Mouse (Mus musculus): Measurements from ENCODE around the gene Vmn1r24. TPM values are rescaled to one million over a fixed set of nuclear protein-coding genes. Genes with fewer than 3 reads are reported as not detected.
"Not testable (repeated sequence)": the region's sequence is repeated elsewhere in the genome, so short reads cannot be mapped to it uniquely, and the experiment has no call there.

Vmn1r24 gene
- polyA plus RNA-seq (2014; fragmentation: Nextera tagmentation; extraction: Ambion mirVana): not detected in 2 replicates

DNA sequence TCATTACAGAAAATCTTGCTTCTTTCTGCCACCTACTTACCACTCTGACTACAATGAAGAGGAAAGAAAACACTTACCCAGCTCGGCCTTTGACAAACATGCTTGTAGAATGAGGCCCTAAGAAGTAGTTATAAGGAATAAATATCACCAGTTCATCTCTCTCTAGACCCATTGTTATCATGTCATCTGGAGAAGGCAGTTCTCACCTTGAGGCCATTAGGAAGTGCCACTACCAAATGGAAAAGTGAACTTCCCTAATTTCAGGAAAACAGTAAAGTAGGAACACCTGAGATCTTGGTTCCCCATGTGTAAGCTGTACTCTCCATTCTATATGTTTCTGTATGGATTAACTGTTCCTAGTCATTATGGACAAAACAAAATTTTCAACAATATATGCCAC, at the start of gene Vmn1r24:
Gene Vmn1r24, minus strand, starts transcription at position 101 of the 400 bp plus-strand sequence.
- H3K4me1 ChIP-seq (ENCODE audit: control insufficient read depth, insufficient read depth, low read length); H3K27me3 ChIP-seq (ENCODE audit: control insufficient read depth, insufficient read depth, low read length); H3K27ac ChIP-seq (replicated peaks; ENCODE audit: low read depth, low read length); DNase-seq (ENCODE audit: low spot score); H3K4me3 ChIP-seq (ENCODE audit: low read depth, low read length); ATAC-seq (replicated peaks; ENCODE audit: insufficient number of reproducible peaks, low FRiP score, low TSS enrichment, low read depth); H3K9me3 ChIP-seq (replicated peaks; ENCODE audit: control insufficient read depth, low read length); H3K9ac ChIP-seq (replicated peaks; ENCODE audit: low read length); H3K4me2 ChIP-seq (ENCODE audit: low read depth, low read length); H3K36me3 ChIP-seq (replicated peaks; ENCODE audit: control insufficient read depth, insufficient read depth, low read depth, low read length): not testable (repeated sequence)
- 85% methylated on average over 1 of the region's 1 CpGs for WGBS

- H3K4me1 ChIP-seq (ENCODE audit: control insufficient read depth, insufficient read depth, low read length): no peaks in the 10 kb centered on the region
- H3K4me2 ChIP-seq (ENCODE audit: low read depth, low read length): no peak within 1 kb of the TSS
- WGBS: 69% methylated on average over 3 of the region's 3 CpGs
- no peak within 1 kb of the TSS for H3K4me3 ChIP-seq (ENCODE audit: low read depth, low read length)
- DNase-seq (ENCODE audit: low spot score) (no peak), ATAC-seq (replicated peaks; ENCODE audit: insufficient number of reproducible peaks, low FRiP score, low TSS enrichment, low read depth) (no peak)
- no peaks in the 10 kb centered on the region for H3K27me3 ChIP-seq (ENCODE audit: control insufficient read depth, insufficient read depth, low read length)
- no peak within 1 kb of the TSS for H3K9ac ChIP-seq (replicated peaks; ENCODE audit: low read length)
- no peaks in the 10 kb centered on the region for H3K9me3 ChIP-seq (replicated peaks; ENCODE audit: control insufficient read depth, low read length)
- no peaks in the 10 kb centered on the region for H3K36me3 ChIP-seq (replicated peaks; ENCODE audit: control insufficient read depth, insufficient read depth, low read depth, low read length)
- no peak within 1 kb of the TSS for H3K27ac ChIP-seq (replicated peaks; ENCODE audit: low read depth, low read length)
Measured at GRCm38 (mm10) chr6:57980710-57981109, 19.4 kb upstream of the Vmn1r24 start, which contains the start of gene Vmn1r25. Gene Vmn1r25, minus strand, starts transcription at chr6:57980810.

- H3K4me3 ChIP-seq (ENCODE audit: low read depth, low read length): no peak within 1 kb of the TSS
- ATAC-seq (replicated peaks; ENCODE audit: insufficient number of reproducible peaks, low FRiP score, low TSS enrichment, low read depth) (no peak), DNase-seq (ENCODE audit: low spot score) (no peak)
- H3K9ac ChIP-seq (replicated peaks; ENCODE audit: low read length): no peak within 1 kb of the TSS
- H3K27ac ChIP-seq (replicated peaks; ENCODE audit: low read depth, low read length): no peak within 1 kb of the TSS
- no peaks in the 10 kb centered on the region for H3K36me3 ChIP-seq (replicated peaks; ENCODE audit: control insufficient read depth, insufficient read depth, low read depth, low read length)
- no peaks in the 10 kb centered on the region for H3K27me3 ChIP-seq (ENCODE audit: control insufficient read depth, insufficient read depth, low read length)
- no peak within 1 kb of the TSS for H3K4me2 ChIP-seq (ENCODE audit: low read depth, low read length)
- WGBS: 88% methylated on average over 1 of the region's 1 CpGs
- H3K9me3 ChIP-seq (replicated peaks; ENCODE audit: control insufficient read depth, low read length): no peaks in the 10 kb centered on the region
- H3K4me1 ChIP-seq (ENCODE audit: control insufficient read depth, insufficient read depth, low read length): no peaks in the 10 kb centered on the region
Measured at GRCm38 (mm10) chr6:57926738-57927137, 34.6 kb downstream of the Vmn1r24 start, which contains the start of gene Vmn1r23. Gene Vmn1r23, minus strand, starts transcription at chr6:57926838.

DNA sequence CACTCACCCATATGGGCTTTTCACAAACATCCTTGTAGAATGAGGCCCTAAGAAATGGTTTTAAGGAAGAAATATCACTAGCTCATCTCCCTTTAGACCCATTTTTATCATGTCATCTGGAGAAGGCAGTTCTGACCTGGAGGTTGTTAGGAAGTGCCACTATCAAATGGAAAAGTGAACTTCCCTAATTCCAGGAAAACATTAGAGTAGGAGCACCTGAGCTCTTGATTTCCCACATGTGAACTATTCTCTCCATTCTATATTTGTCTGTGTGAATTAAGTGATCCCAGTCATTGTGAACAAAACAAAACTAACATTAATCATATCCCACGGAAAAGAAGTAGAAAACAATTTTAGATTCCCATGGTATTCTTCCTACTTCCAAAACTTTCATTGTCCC, 53.4 kb downstream of the Vmn1r24 start, which contains the start of gene Vmn1r22:
Gene Vmn1r22, minus strand, starts transcription at position 101 of the 400 bp plus-strand sequence.
- WGBS: 74% methylated on average over 1 of the region's 1 CpGs
- Histone ChIP-seq H3K27ac (replicated peaks; ENCODE audit: low read depth, low read length) (no peak within 1 kb of the TSS), H3K4me2 (ENCODE audit: low read depth, low read length) (no peak within 1 kb of the TSS)

More for the DNA sequence above, 53.4 kb downstream of the Vmn1r24 start, which contains the start of gene Vmn1r22:
- H3K4me3 ChIP-seq (ENCODE audit: low read depth, low read length): no peak within 1 kb of the TSS
- no peaks in the 10 kb centered on the region for H3K9me3 ChIP-seq (replicated peaks; ENCODE audit: control insufficient read depth, low read length)
- DNase-seq (ENCODE audit: low spot score): no peak
- no peak for ATAC-seq (replicated peaks; ENCODE audit: insufficient number of reproducible peaks, low FRiP score, low TSS enrichment, low read depth)
- H3K36me3 ChIP-seq (replicated peaks; ENCODE audit: control insufficient read depth, insufficient read depth, low read depth, low read length): no peaks in the 10 kb centered on the region
- no peaks in the 10 kb centered on the region for H3K4me1 ChIP-seq (ENCODE audit: control insufficient read depth, insufficient read depth, low read length)
- no peaks in the 10 kb centered on the region for H3K27me3 ChIP-seq (ENCODE audit: control insufficient read depth, insufficient read depth, low read length)
- no peak within 1 kb of the TSS for H3K9ac ChIP-seq (replicated peaks; ENCODE audit: low read length)

Other genes with a start within 250 kb of the Vmn1r24 start
- 55.8 and 60.8 TPM in 2 replicates for gene Vopp1, start 136.3 kb downstream of the Vmn1r24 start, polyA plus RNA-seq (2014; fragmentation: Nextera tagmentation; extraction: Ambion mirVana)
- gene Vmn1r21, start 111.2 kb downstream of the Vmn1r24 start, polyA plus RNA-seq (2014; fragmentation: Nextera tagmentation; extraction: Ambion mirVana): not detected in 2 replicates
- gene Vmn1r22, start 53.5 kb downstream of the Vmn1r24 start, polyA plus RNA-seq (2014; fragmentation: Nextera tagmentation; extraction: Ambion mirVana): not detected in 2 replicates
- gene Vmn1r23, start 34.7 kb downstream of the Vmn1r24 start, polyA plus RNA-seq (2014; fragmentation: Nextera tagmentation; extraction: Ambion mirVana): not detected in 2 replicates
- not detected in 2 replicates for gene Vmn1r25, start 19.3 kb upstream of the Vmn1r24 start, polyA plus RNA-seq (2014; fragmentation: Nextera tagmentation; extraction: Ambion mirVana)
- gene Vmn1r26, start 53.7 kb upstream of the Vmn1r24 start, polyA plus RNA-seq (2014; fragmentation: Nextera tagmentation; extraction: Ambion mirVana): not detected in 2 replicates